Mouse (Mus musculus) liver, embryonic 14.5 days (tissue): ENCODE measurements around the gene Zbtb38.

Source experiments
- CTCF ChIP-seq: IDR thresholded peaks from 2 replicates; pipeline ENCODE4 v1.5.1; 2016; ENCODE audit warnings: antibody characterized with exemption, low read depth, control low read depth
- EP300 ChIP-seq: IDR thresholded peaks from 2 replicates; pipeline ENCODE4 v1.6.1; 2016; ENCODE audit warnings: antibody characterized with exemption, low read depth

- TF ChIP-seq CTCF (no peak), EP300 (no peak)
Observed at GRCm38 (mm10) chr9:96644840-96645239, 107.8 kb downstream of the Zbtb38 start.
